Mouse (Mus musculus): ENCODE measurements at regions not wholly inside any gene's neighbourhood (a gene's known extent, or its start where the extent isn't known, plus 50 kb on each side); places are given as distances from the start of the nearest gene placed in this dataset.
A peak's percentile ranks its signal among the peaks of the same experiment; 100 is the strongest.

DNA sequence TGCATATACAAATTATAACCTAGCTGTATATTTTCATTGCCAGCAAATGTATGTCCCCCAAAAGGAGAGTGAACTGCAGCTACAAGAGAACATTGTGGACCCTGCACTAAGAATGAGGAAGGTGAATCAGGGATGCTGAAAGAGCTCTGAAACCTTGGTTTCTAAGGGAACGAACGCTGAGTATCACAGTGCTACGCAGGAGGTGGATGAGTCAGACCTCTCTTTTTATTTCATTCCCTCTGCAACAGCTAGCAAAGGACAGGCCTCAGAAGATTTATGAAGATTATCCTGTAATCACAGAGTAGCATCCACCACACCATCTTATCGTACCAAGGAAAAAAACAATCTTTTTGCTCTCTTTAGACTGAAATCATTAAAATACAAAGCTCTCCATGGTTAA is 50.2 kb upstream of the Ube3a start:
- DNase-seq = peak; percentile 11
